Mouse (Mus musculus) natural killer cell, adult 2 months (primary cell): Measurements from ENCODE around the gene Mc1r.
"Not testable (repeated sequence)": the region's sequence is repeated elsewhere in the genome, so short reads cannot be mapped to it uniquely, and the experiment has no call there.

ENCODE experiments used
- DNase-seq, 2 experiments: peaks; one replicate each; pipeline ENCODE4 v3.0.0; 2022; ENCODE audit warnings: low spot score in 2 of 2

The Mc1r gene

GRCm38 (mm10) chr8:123430936-123431335, 24.0 kb downstream of the Mc1r start:
- DNase-seq, result not testable (repeated sequence)

GRCm38 (mm10) chr8:123431616-123432365, 24.9 kb downstream of the Mc1r start:
- no peak for DNase-seq

GRCm38 (mm10) chr8:123432381-123432780, 25.5 kb downstream of the Mc1r start:
- DNase-seq, result no peak

GRCm38 (mm10) chr8:123433241-123433974, 26.5 kb downstream of the Mc1r start:
- not testable (repeated sequence) for DNase-seq

GRCm38 (mm10) chr8:123441788-123442187, 34.9 kb downstream of the Mc1r start:
- no peak for DNase-seq

- no peak for DNase-seq
These were observed 35.4 kb downstream of the Mc1r start for GRCm38 (mm10) chr8:123442351-123442750.

- DNase-seq, result peak; percentile 86 to 90
These were observed 36.1 kb downstream of the Mc1r start for GRCm38 (mm10) chr8:123442871-123443575.

GRCm38 (mm10) chr8:123443576-123443921, 36.6 kb downstream of the Mc1r start:
- no peak for DNase-seq

- no peak for DNase-seq
These were observed 37.2 kb downstream of the Mc1r start for GRCm38 (mm10) chr8:123444131-123444530.

GRCm38 (mm10) chr8:123445981-123446380, 39.1 kb downstream of the Mc1r start:
- no peak for DNase-seq

GRCm38 (mm10) chr8:123446799-123447198, 39.9 kb downstream of the Mc1r start:
- no peak for DNase-seq

GRCm38 (mm10) chr8:123450783-123451182, 43.9 kb downstream of the Mc1r start:
- no peak for DNase-seq

GRCm38 (mm10) chr8:123451747-123452146, 44.8 kb downstream of the Mc1r start:
- DNase-seq, result not testable (repeated sequence)

GRCm38 (mm10) chr8:123452149-123452548, 45.2 kb downstream of the Mc1r start:
- no peak for DNase-seq

GRCm38 (mm10) chr8:123453291-123453690, 46.4 kb downstream of the Mc1r start:
- DNase-seq, result no peak

GRCm38 (mm10) chr8:123453951-123454350, 47.0 kb downstream of the Mc1r start:
- DNase-seq, result no peak

- no peak for DNase-seq
These were observed 47.7 kb downstream of the Mc1r start for GRCm38 (mm10) chr8:123454559-123454958.
